7 mouse cellular contexts compared by ENCODE assay signal in genomic region chr11:24061819-24062218, GRCm38 (mm10). TPM values are rescaled to one million over a fixed set of nuclear protein-coding genes. Genes with fewer than 3 reads are reported as not detected.
A peak's percentile ranks its signal among the peaks of the same experiment; 100 is the strongest.
DNase-seq lines count a peak whose midpoint lies in the region; ATAC-seq lines count a peak whose summit lies in the region.

No protein-coding gene starts in this region.

- intact Hi-C loops in gastrocnemius, postnatal 14 days (cut with DNase I; ENCODE audit: low total_unique reads): no loop called here

- ATAC-seq in granulocyte monocyte progenitor cell, adult 5-6 weeks (replicated peaks; ENCODE audit: poor library complexity, severe bottlenecking): peak; percentile 75

- peak; percentile 46 for DNase-seq in A20 (ENCODE audit: low read depth, low spot score)
- DNase-seq in B cell, adult 2 months: peak; percentile 30 to 42
- DNase-seq in mesoderm, embryonic 11.5 days (ENCODE audit: low read depth, low spot score): peak; percentile 68
- no peak for DNase-seq in adrenal gland, postnatal 36 days
- DNase-seq in gastrocnemius, postnatal 14 days: no peak
- no peak for DNase-seq in cerebellum, adult 18-20 months

RNA-seq across cellular contexts. Expression of gene A830031A19Rik, which starts 13.0 kb away (rescaled TPM):
- not detected in 2 replicates for total RNA-seq in granulocyte monocyte progenitor cell, adult 5-6 weeks (2014; fragmentation: Nextera tagmentation)
- not detected in 2 replicates for total RNA-seq in granulocyte monocyte progenitor cell, adult 5-6 weeks (2017)
- not detected for total RNA-seq in adrenal gland, postnatal 36 days (2021)
- total RNA-seq in gastrocnemius, postnatal 14 days (2021): not detected

RNA-seq across cellular contexts. Expression of gene Bcl11a, which starts 16.0 kb away (rescaled TPM):
- 33.7 and 44.4 TPM in 2 replicates for total RNA-seq in granulocyte monocyte progenitor cell, adult 5-6 weeks (2014; fragmentation: Nextera tagmentation)
- total RNA-seq in granulocyte monocyte progenitor cell, adult 5-6 weeks (2017): 10.0 and 16.0 TPM in 2 replicates
- total RNA-seq in adrenal gland, postnatal 36 days (2021): 1 to 10 TPM; 4.9 to 5.4 TPM
- total RNA-seq in gastrocnemius, postnatal 14 days (2021): under 1 TPM; 0.04 to 0.18 TPM

Comparison
In these comparisons a context has a peak if more than half of its experiments do, and no peak if none do; other contexts are left out.
1. DNase-seq: peak in A20 (single experiment), B cell, adult 2 months (2 of 2) and mesoderm, embryonic 11.5 days (single experiment); none in adrenal gland, postnatal 36 days (0 of 2), gastrocnemius, postnatal 14 days (single experiment) and cerebellum, adult 18-20 months (0 of 2).
2. RNA of gene Bcl11a, which starts 16.0 kb away (total RNA-seq): 10.0 to 44.4 TPM in granulocyte monocyte progenitor cell, adult 5-6 weeks and 4.9 to 5.4 TPM in adrenal gland, postnatal 36 days; 0.04 to 0.18 TPM in gastrocnemius, postnatal 14 days; every median in the first group is over 4 times any median in the second.